Mouse (Mus musculus): ENCODE measurements around the gene Olfr643.

GRCm38 (mm10) chr7:104017203-104017602, 120.0 kb downstream of the Olfr643 start, which contains the start of gene Olfr639:
- TF ChIP-seq CTCF (IDR thresholded peaks at IDR 0.05; ENCODE audit: low read depth, low read length) (no peak), TAL1 (conservative IDR thresholded peaks at IDR 0.05; ENCODE audit: low read depth, low read length) (no peak), POLR2AphosphoS5 (IDR thresholded peaks at IDR 0.05; ENCODE audit: insufficient replicate concordance, low read depth, low read length) (no peak)

All from G1E (cell line).